Mouse (Mus musculus) hindbrain, embryonic 15.5 days (tissue): ENCODE results near the gene Gm4881. TPM values are rescaled to one million over a fixed set of nuclear protein-coding genes. Genes with fewer than 3 reads are reported as not detected.

ENCODE experiments used
- ATAC-seq: fragments of 200-750 bp; cut with Nextera tagmentation; 2 replicates; pipeline ENCODE4 v1.8.0; 2017; ENCODE audit warnings: low read depth, moderate number of reproducible peaks, moderate TSS enrichment; ENCODE audit not compliant: low FRiP score
- H3K27ac ChIP-seq: fragments of 300-500 bp; sonication (generic); replicated peaks from 2 replicates; pipeline ENCODE4 v1.5.1; 2015; ENCODE audit warnings: mild to moderate bottlenecking, inconsistent platforms
- H3K27me3 ChIP-seq: fragments of 300-500 bp; sonication (generic); 2 replicates; pipeline ENCODE4 v1.6.1; 2015; ENCODE audit warnings: control low read depth, inconsistent platforms
- H3K36me3 ChIP-seq: fragments of 300-500 bp; sonication (generic); 2 replicates; pipeline ENCODE4 v1.6.1; 2015; ENCODE audit warnings: control low read depth, inconsistent platforms
- H3K4me1 ChIP-seq: fragments of 300-500 bp; sonication (generic); replicated peaks from 2 replicates; pipeline ENCODE4 v1.6.1; 2015; ENCODE audit warnings: control low read depth, inconsistent platforms
- H3K4me2 ChIP-seq: fragments of 300-500 bp; sonication (generic); 2 replicates; pipeline ENCODE4 v1.6.1; 2015; ENCODE audit warnings: moderate library complexity, mild to moderate bottlenecking, inconsistent platforms
- H3K4me3 ChIP-seq: fragments of 300-500 bp; sonication (generic); 2 replicates; pipeline ENCODE4 v1.5.1; 2015; ENCODE audit warnings: mild to moderate bottlenecking, inconsistent platforms
- H3K9ac ChIP-seq: fragments of 300-500 bp; sonication (generic); 2 replicates; pipeline ENCODE4 v1.6.1; 2015; ENCODE audit warnings: inconsistent platforms
- H3K9me3 ChIP-seq: fragments of 300-500 bp; sonication (generic); 2 replicates; pipeline ENCODE4 v1.6.1; 2016; ENCODE audit warnings: control low read depth, inconsistent platforms
- WGBS: fragments of 180-500 bp; shearing (Covaris S2); methylation state at CpG from one replicate; pipeline ENCODE4 v1.1.7; 2015; 5-methylcytosine and 5-hydroxymethylcytosine counted together
- polyA plus RNA-seq: library from polyadenylated mRNA; unstranded; fragments of >200 nt; fragmentation: Nextera tagmentation; extraction: Ambion mirVana; gene quantifications from 2 replicates; pipeline ENCODE4 v1.2.1, GENCODE M21; 2015

Gene Gm4881
- polyA plus RNA-seq, 1 experiment from 2014 or later = 5.4 TPM

DNA sequence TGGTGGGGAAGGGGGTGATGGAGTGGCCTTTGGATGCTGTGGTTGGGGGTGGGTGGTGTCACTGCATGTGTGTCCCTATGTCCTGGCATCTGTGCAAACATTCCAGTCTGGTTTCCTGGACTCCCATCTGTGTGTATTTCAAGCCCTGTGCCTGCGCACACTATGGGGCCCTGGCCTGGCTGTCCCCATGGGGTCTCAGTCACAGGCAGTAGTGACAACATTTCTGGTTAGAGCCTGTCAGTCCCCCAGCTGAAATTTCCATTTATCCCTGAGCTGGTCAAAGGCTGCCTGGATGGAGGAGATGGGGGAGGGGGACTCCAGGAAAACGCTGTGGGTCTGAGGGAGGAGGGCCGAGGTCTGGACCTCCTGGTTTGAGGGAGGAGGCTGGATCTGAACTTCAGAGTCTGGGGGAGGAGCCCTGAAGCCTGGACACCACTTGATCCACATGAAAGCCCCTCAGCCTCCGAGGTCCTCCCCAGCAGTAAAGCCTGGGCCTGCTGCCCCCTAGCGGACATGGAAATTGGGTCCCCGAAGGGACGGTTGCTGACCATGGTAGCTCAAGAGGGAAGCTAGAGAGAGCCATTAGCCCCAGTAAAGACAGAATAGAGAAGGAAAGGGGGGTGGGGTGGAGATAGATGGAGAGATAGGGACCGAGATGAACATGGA is 5.8 kb upstream of the Gm4881 start:
- Histone ChIP-seq H3K9me3 (no peaks in the 10 kb centered on the region), H3K9ac (no peak overlapping the region), H3K4me3 (no peak overlapping the region), H3K36me3 (no peaks in the 10 kb centered on the region), H3K27ac (no peak overlapping the region), H3K4me2 (no peak overlapping the region), H3K4me1 (peaks cover 47% of the 10 kb centered on the region), H3K27me3 (peaks cover 70% of the 10 kb centered on the region)
- 0 out of 2 replicates have a peak, but pooled peaks have one; percentile 4 for ATAC-seq
- WGBS = 1% methylated on average over 8 of the region's 8 CpGs

DNA sequence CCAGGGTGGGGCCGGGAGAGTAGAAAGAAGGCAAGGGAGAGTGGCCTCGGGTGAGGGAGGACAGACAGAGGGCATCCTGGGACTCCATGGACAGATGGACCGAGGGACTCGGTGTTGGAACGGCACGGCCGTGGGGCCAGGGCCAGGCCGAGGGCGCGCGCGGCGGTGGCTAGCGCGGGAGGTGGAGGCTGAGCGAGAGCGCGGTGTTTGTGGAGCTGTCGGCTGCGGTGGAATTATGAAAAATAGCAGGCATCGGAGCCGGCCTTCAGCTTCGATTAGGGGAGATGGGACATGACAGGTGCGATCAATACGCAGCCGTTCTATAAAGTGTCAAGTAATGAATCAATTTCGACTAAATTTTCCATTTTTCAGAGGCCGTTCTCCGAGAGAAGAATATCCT is 4.5 kb upstream of the Gm4881 start:
- H3K36me3 ChIP-seq = no peaks in the 10 kb centered on the region
- no peaks in the 10 kb centered on the region for H3K9me3 ChIP-seq
- H3K27ac ChIP-seq = no peak overlapping the region
- peaks cover 79% of the 10 kb centered on the region for H3K27me3 ChIP-seq
- peaks cover 45% of the 10 kb centered on the region for H3K4me1 ChIP-seq
- H3K4me3 ChIP-seq = peak overlapping the region; percentile 14; the same call in 1 of the 2 replicates
- 3% methylated on average over 29 of the region's 29 CpGs for WGBS
- H3K9ac ChIP-seq = peak overlapping the region; percentile 30; the same call in 1 of the 2 replicates
- ATAC-seq = no peak; the same call in 1 of the 2 replicates
- peak overlapping the region; percentile 48 for H3K4me2 ChIP-seq

DNA sequence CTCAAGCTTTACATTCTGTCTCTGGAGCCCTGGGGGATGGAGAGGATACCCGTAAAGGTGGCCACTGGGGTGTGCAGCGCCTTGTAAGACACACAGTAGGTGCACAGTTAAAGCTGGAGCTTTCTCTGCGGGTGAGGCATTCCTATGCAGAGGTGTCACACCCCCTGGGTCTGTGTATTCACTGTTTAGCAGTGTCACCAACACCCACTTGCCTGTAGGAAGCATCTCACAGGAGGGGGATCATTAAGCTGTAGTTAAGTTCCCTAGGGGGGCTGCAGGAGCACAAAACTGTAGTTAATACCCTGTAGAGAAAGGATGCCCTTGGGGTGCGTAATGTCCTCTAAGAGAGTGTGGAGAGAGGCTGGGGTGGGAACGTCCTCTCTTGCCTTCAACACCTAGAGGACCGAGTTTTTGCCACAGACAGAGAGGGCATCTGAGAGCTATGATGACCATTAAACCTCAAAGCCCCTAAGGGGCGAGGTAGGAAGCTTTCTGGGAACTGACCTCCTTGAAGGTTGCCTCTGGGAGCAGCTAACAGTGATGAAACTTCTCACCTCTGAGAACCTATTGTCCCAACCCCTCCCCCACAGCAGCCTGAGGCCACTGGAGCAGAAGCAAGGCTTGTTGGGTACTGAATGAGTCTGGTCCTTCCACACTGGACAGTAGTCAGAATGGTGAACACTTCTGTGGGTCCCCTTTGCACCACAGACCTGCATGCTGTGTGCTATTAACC is 3.2 kb upstream of the Gm4881 start:
- Histone ChIP-seq H3K36me3 (no peaks in the 10 kb centered on the region), H3K4me3 (no peak overlapping the region), H3K9ac (no peak overlapping the region), H3K9me3 (no peaks in the 10 kb centered on the region), H3K4me1 (peaks cover 48% of the 10 kb centered on the region), H3K27ac (no peak overlapping the region), H3K27me3 (peaks cover 84% of the 10 kb centered on the region), H3K4me2 (no peak overlapping the region)
- WGBS = 6% methylated on average over 7 of the region's 7 CpGs
- ATAC-seq = no peak

DNA sequence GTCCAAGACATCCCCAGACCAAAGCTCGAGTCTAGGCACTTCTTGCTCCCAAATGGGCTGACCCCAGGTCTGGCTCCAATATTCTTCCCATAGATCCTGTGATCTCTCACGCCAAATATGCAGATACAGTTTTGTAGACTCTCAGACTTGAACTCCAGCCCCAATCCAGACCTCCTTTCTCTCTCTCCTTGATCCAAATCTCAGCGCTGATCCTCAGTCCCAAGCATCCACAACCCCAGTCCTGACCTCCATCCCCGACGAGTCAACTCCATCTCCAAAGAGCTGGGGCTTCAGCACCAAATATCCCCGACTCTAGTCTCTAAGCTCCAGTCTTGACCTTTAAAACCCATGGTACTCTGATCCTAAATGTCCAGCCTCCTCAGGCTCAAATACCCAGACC is 653 bp downstream of the Gm4881 start:
- Histone ChIP-seq H3K27me3 (peaks cover 85% of the 10 kb centered on the region), H3K9ac (no peak overlapping the region), H3K36me3 (no peaks in the 10 kb centered on the region), H3K9me3 (no peaks in the 10 kb centered on the region), H3K4me2 (no peak overlapping the region), H3K4me1 (peaks cover 20% of the 10 kb centered on the region), H3K27ac (no peak overlapping the region), H3K4me3 (peak overlapping the region; percentile 39; the same call in 1 of the 2 replicates)
- WGBS = 7% methylated on average over 6 of the region's 6 CpGs
- ATAC-seq = no peak

GRCm38 (mm10) chr7:24931651-24932050 is 12.6 kb downstream of the Gm4881 start:
- peaks cover 24% of the 10 kb centered on the region for H3K4me1 ChIP-seq
- H3K4me2 ChIP-seq = no peak overlapping the region
- H3K9ac ChIP-seq = no peak overlapping the region
- H3K9me3 ChIP-seq = no peaks in the 10 kb centered on the region
- 0 out of 2 replicates have a peak, but pooled peaks cover 4% of the 10 kb centered on the region for H3K36me3 ChIP-seq
- WGBS = 2% methylated on average over 14 of the region's 15 CpGs
- no peak overlapping the region for H3K4me3 ChIP-seq
- H3K27ac ChIP-seq = no peak overlapping the region
- no peak for ATAC-seq
- H3K27me3 ChIP-seq = peaks cover 70% of the 10 kb centered on the region

- Histone ChIP-seq H3K36me3 (peaks cover 7% of the 10 kb centered on the region; the same call in 1 of the 2 replicates), H3K9me3 (no peaks in the 10 kb centered on the region), H3K4me3 (no peak overlapping the region), H3K27me3 (peaks cover 60% of the 10 kb centered on the region), H3K4me2 (no peak overlapping the region), H3K9ac (no peak overlapping the region), H3K4me1 (peaks cover 24% of the 10 kb centered on the region), H3K27ac (no peak overlapping the region)
- no peak for ATAC-seq
- WGBS = 33% methylated on average over 6 of the region's 6 CpGs
Measured at GRCm38 (mm10) chr7:24930475-24930874, 13.8 kb downstream of the Gm4881 start.

GRCm38 (mm10) chr7:24919728-24920127 is 24.6 kb downstream of the Gm4881 start:
- Histone ChIP-seq H3K27me3 (no peaks in the 10 kb centered on the region), H3K4me1 (no peaks in the 10 kb centered on the region), H3K9ac (no peak overlapping the region), H3K27ac (no peak overlapping the region), H3K4me2 (no peak overlapping the region), H3K4me3 (no peak overlapping the region), H3K36me3 (peaks cover 67% of the 10 kb centered on the region), H3K9me3 (no peaks in the 10 kb centered on the region)
- 80% methylated on average over 9 of the region's 9 CpGs for WGBS
- no peak; the same call in 1 of the 2 replicates for ATAC-seq

- ATAC-seq = peak; percentile 21; the same call in 1 of the 2 replicates
Measured at GRCm38 (mm10) chr7:24918763-24919323, 25.5 kb downstream of the Gm4881 start.

GRCm38 (mm10) chr7:24912480-24912879 is 31.8 kb downstream of the Gm4881 start:
- Histone ChIP-seq H3K27me3 (no peaks in the 10 kb centered on the region), H3K4me1 (0 out of 2 replicates have a peak, but pooled peaks cover 2% of the 10 kb centered on the region), H3K27ac (no peak overlapping the region), H3K9ac (no peak overlapping the region), H3K4me2 (no peak overlapping the region), H3K4me3 (no peak overlapping the region), H3K36me3 (peaks cover 31% of the 10 kb centered on the region), H3K9me3 (no peaks in the 10 kb centered on the region)
- 93% methylated on average over 14 of the region's 14 CpGs for WGBS
- no peak for ATAC-seq

More at GRCm38 (mm10) chr7:24918763-24919323, 25.5 kb downstream of the Gm4881 start:
- Histone ChIP-seq H3K4me2 (no peak overlapping the region), H3K27ac (no peak overlapping the region), H3K36me3 (peaks cover 63% of the 10 kb centered on the region), H3K9me3 (no peaks in the 10 kb centered on the region), H3K27me3 (no peaks in the 10 kb centered on the region), H3K9ac (no peak overlapping the region), H3K4me3 (no peak overlapping the region), H3K4me1 (no peaks in the 10 kb centered on the region)
- 96% methylated on average over 20 of the region's 20 CpGs for WGBS

- Histone ChIP-seq H3K36me3 (peaks cover 10% of the 10 kb centered on the region; the same call in 1 of the 2 replicates), H3K9ac (no peak overlapping the region), H3K27me3 (no peaks in the 10 kb centered on the region), H3K4me3 (no peak overlapping the region), H3K4me2 (no peak overlapping the region), H3K9me3 (no peaks in the 10 kb centered on the region), H3K4me1 (peaks cover 47% of the 10 kb centered on the region), H3K27ac (no peak overlapping the region)
- ATAC-seq = no peak
- WGBS = 48% methylated on average over 13 of the region's 13 CpGs
Measured at GRCm38 (mm10) chr7:24907211-24907748, 37.0 kb downstream of the Gm4881 start.

GRCm38 (mm10) chr7:24906551-24906950 is 37.7 kb downstream of the Gm4881 start:
- Histone ChIP-seq H3K9ac (no peak overlapping the region), H3K27ac (no peak overlapping the region), H3K4me2 (no peak overlapping the region), H3K36me3 (peaks cover 3% of the 10 kb centered on the region; the same call in 1 of the 2 replicates), H3K9me3 (no peaks in the 10 kb centered on the region), H3K4me3 (no peak overlapping the region), H3K4me1 (peaks cover 49% of the 10 kb centered on the region), H3K27me3 (no peaks in the 10 kb centered on the region)
- WGBS = 38% methylated on average over 6 of the region's 6 CpGs
- no peak for ATAC-seq
